Mouse (Mus musculus) thymus, adult 2 months (tissue): ENCODE results near the gene Srd5a1. TPM values are rescaled to one million over a fixed set of nuclear protein-coding genes. Genes with fewer than 3 reads are reported as not detected.
A peak's percentile ranks its signal among the peaks of the same experiment; 100 is the strongest.

Experiments
- DNase-seq: peaks from one replicate; pipeline ENCODE4 v3.0.0; 2021
- H3K27ac ChIP-seq: fragments of 200-500 bp; 2 replicates; pipeline ENCODE4 v1.5.1; 2012; ENCODE audit warnings: low read length, control low read depth; ENCODE audit not compliant: control insufficient read depth, insufficient read depth
- H3K27me3 ChIP-seq: fragments of 200-500 bp; 2 replicates; pipeline ENCODE4 v1.6.1; 2012; ENCODE audit warnings: mild to moderate bottlenecking, low read length, moderate library complexity, mixed read lengths; ENCODE audit not compliant: control insufficient read depth, insufficient read depth
- H3K36me3 ChIP-seq: fragments of 200-500 bp; 2 replicates; pipeline ENCODE4 v1.6.1; 2012; ENCODE audit warnings: mild to moderate bottlenecking, low read length, moderate library complexity; ENCODE audit not compliant: control insufficient read depth, insufficient read depth
- H3K4me1 ChIP-seq: fragments of 200-500 bp; replicated peaks from 2 replicates; pipeline ENCODE4 v1.6.1; 2012; ENCODE audit warnings: low read length; ENCODE audit not compliant: control insufficient read depth, insufficient read depth
- H3K4me3 ChIP-seq: fragments of 200-500 bp; 2 replicates; pipeline ENCODE4 v1.5.1; 2012; ENCODE audit warnings: mild to moderate bottlenecking, low read length, control low read depth, moderate library complexity; ENCODE audit not compliant: control insufficient read depth, insufficient read depth
- CTCF ChIP-seq: fragments of 200-500 bp; IDR thresholded peaks from 2 replicates; pipeline ENCODE4 v1.5.1; 2012; ENCODE audit warnings: mild to moderate bottlenecking, control low read depth, low read length, moderate library complexity, borderline replicate concordance; ENCODE audit not compliant: control insufficient read depth, poor library complexity, insufficient read depth; ENCODE audit errors: extremely low read depth
- POLR2A ChIP-seq: fragments of 200-500 bp; IDR thresholded peaks from 2 replicates; pipeline ENCODE4 v1.6.1; 2012; ENCODE audit warnings: mild to moderate bottlenecking, low read length, control low read depth, moderate library complexity; ENCODE audit not compliant: control insufficient read depth, poor library complexity, insufficient read depth; ENCODE audit errors: extremely low read depth
- WGBS: fragments of 180-500 bp; shearing (Covaris S2); methylation state at CpG from one replicate; pipeline ENCODE4 v1.1.7; 2018; 5-methylcytosine and 5-hydroxymethylcytosine counted together
- polyA plus RNA-seq: library from polyadenylated mRNA; depleted of rRNA; stranded (reverse); fragments of >200 nt; gene quantifications from 2 replicates; pipeline ENCODE4 v1.2.3, GENCODE M21; 2012

Srd5a1 gene
- polyA plus RNA-seq, 1 experiment: 6.2 TPM

DNA sequence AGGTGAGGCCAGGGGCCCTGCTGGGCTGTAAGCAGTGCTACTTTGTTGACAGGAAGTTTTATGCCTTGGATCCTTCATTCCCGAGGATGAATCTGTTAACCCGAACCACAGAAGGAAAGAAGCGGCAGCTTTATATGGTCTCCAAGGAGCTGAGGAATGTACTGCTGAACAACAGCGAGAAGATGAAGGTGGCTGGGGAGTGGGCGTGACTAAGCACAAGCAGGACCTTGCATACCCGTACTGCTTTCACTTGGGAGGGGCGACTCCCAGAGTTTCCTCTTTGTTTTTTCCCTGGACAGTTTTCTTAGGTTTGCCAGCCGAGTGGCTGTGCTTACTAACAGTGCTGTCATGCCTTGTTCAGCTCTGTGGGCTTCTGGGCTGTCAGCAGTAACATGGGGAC lies 19.3 kb upstream of the Srd5a1 start:
- peaks cover 80% of the 10 kb centered on the region for H3K36me3 ChIP-seq
- TF ChIP-seq CTCF (no peak), POLR2A (no peak)
- 95% methylated on average over 8 of the region's 8 CpGs for WGBS

DNA sequence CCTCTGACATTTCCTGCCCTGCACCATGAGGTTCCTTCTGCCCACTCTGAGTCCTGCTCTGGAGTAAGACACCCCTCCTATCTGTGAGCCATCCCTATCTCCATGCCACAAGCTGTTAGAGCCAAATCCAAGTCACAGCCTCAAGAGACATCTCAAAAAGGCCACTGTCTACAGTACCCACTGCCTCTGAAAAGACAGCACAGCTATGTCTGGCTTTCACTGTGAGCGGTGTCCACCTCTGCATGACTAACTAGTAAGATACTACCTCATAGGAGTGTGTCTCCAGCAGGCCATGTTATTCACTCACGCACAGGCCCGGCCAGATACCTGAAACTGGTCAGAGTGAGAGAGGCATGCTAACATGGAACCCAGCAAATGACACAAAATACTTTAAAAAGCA lies 16.7 kb upstream of the Srd5a1 start:
- DNase-seq: no peak
- Histone ChIP-seq H3K4me1 (no peaks in the 10 kb centered on the region), H3K27ac (no peak overlapping the region), H3K27me3 (no peaks in the 10 kb centered on the region), H3K36me3 (peaks cover 77% of the 10 kb centered on the region), H3K4me3 (no peak overlapping the region)
- TF ChIP-seq CTCF (no peak), POLR2A (no peak)
- 95% methylated on average over 3 of the region's 3 CpGs for whole genome bisulfite sequencing

More for the DNA sequence above, 19.3 kb upstream of the Srd5a1 start:
- Histone ChIP-seq H3K4me3 (no peak overlapping the region), H3K4me1 (no peaks in the 10 kb centered on the region), H3K27ac (no peak overlapping the region), H3K27me3 (no peaks in the 10 kb centered on the region)
- DNase-seq: no peak

GRCm38 (mm10) chr13:69624510-69624909 lies 13.3 kb upstream of the Srd5a1 start:
- H3K36me3 ChIP-seq: peaks cover 64% of the 10 kb centered on the region
- no peak overlapping the region for H3K27ac ChIP-seq
- H3K27me3 ChIP-seq: no peaks in the 10 kb centered on the region
- DNase-seq: no peak
- 89% methylated on average over 3 of the region's 3 CpGs for WGBS
- no peak overlapping the region for H3K4me3 ChIP-seq
- H3K4me1 ChIP-seq: no peaks in the 10 kb centered on the region
- TF ChIP-seq POLR2A (no peak), CTCF (no peak)

GRCm38 (mm10) chr13:69623843-69624242 lies 12.6 kb upstream of the Srd5a1 start:
- H3K4me1 ChIP-seq: no peaks in the 10 kb centered on the region
- H3K27ac ChIP-seq: no peak overlapping the region
- TF ChIP-seq POLR2A (no peak), CTCF (no peak)
- WGBS: 94% methylated on average over 5 of the region's 5 CpGs
- peaks cover 64% of the 10 kb centered on the region for H3K36me3 ChIP-seq
- DNase-seq: no peak
- no peaks in the 10 kb centered on the region for H3K27me3 ChIP-seq
- H3K4me3 ChIP-seq: no peak overlapping the region

DNA sequence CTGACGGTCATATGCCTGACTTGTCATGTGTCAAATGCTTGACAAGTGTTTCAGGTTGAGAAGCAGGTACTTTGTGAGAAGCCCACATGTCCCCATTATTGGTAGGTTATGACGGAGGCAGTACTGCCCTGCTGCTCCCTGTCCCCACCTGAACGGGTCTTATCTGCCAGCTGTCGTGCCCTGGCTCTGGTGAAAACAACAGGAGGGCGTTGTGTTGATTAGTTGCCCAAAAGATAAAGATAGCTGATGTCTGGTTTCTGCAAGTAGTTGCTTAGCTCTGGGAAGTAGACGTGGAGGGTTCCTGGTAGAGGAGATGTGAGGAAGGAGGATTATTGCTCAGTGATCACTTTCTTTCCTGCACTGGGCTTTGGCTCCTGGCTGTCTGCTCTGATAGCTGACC lies 5.5 kb upstream of the Srd5a1 start:
- H3K27ac ChIP-seq: no peak overlapping the region
- no peak for TF ChIP-seq CTCF
- no peak for TF ChIP-seq POLR2A
- H3K36me3 ChIP-seq: peaks cover 59% of the 10 kb centered on the region

DNA sequence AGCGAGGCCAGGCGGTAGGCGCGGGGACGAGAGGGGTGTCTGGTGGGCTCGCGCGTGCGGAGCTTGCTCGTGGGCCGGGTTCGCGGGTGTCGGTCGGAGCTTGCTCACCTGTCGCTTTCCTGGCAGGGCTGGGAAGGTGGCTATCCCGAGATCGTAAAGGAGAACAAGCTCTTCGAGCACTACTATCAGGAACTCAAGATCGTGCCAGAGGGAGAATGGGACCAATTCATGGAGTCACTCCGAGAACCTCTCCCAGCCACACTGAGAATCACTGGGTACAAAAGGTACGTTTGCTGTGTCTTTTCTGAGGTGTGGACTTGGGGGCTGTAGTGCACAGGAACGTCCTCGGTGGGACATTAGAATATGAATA lies 918 bp upstream of the Srd5a1 start:
- H3K27me3 ChIP-seq: no peaks in the 10 kb centered on the region
- DNase-seq: no peak
- peaks cover 27% of the 10 kb centered on the region for H3K36me3 ChIP-seq
- H3K27ac ChIP-seq: no peak overlapping the region
- peaks cover 12% of the 10 kb centered on the region for H3K4me1 ChIP-seq
- no peak for TF ChIP-seq CTCF
- TF ChIP-seq POLR2A: no peak; the same call in 1 of the 2 replicates
- H3K4me3 ChIP-seq: peak overlapping the region; percentile 91
- WGBS: under 1% methylated on average over 24 of the region's 24 CpGs

More for the DNA sequence above, 5.5 kb upstream of the Srd5a1 start:
- DNase-seq: no peak
- no peak overlapping the region for H3K4me3 ChIP-seq
- H3K4me1 ChIP-seq: peaks cover 5% of the 10 kb centered on the region
- 98% methylated on average over 6 of the region's 6 CpGs for WGBS
- no peaks in the 10 kb centered on the region for H3K27me3 ChIP-seq
